Mouse (Mus musculus): ENCODE results near the gene Entpd2. TPM values are rescaled to one million over a fixed set of nuclear protein-coding genes. Genes with fewer than 3 reads are reported as not detected.
A peak's percentile ranks its signal among the peaks of the same experiment; 100 is the strongest.

Gene Entpd2
- polyA plus RNA-seq, 1 experiment from 2014 or later, result 0.87 TPM

- H3K4me3 ChIP-seq, result no peak overlapping the region
- H3K4me2 ChIP-seq, result no peak overlapping the region
- 74% methylated on average over 11 of the region's 11 CpGs for WGBS
- peak overlapping the region; percentile 3; the same call in 1 of the 2 replicates for H3K9ac ChIP-seq
- no peak overlapping the region for H3K27ac ChIP-seq
- peaks cover 8% of the 10 kb centered on the region for H3K4me1 ChIP-seq
- ATAC-seq (ENCODE audit: insufficient number of reproducible peaks, insufficient read depth, low FRiP score, low TSS enrichment, low read depth), result no peak
- peaks cover 4% of the 10 kb centered on the region; the same call in 1 of the 2 replicates for H3K36me3 ChIP-seq
- H3K27me3 ChIP-seq, result peaks cover 24% of the 10 kb centered on the region
- no peaks in the 10 kb centered on the region for H3K9me3 ChIP-seq
Measured at GRCm38 (mm10) chr2:25432326-25433098, 36.8 kb downstream of the Entpd2 start.

DNA sequence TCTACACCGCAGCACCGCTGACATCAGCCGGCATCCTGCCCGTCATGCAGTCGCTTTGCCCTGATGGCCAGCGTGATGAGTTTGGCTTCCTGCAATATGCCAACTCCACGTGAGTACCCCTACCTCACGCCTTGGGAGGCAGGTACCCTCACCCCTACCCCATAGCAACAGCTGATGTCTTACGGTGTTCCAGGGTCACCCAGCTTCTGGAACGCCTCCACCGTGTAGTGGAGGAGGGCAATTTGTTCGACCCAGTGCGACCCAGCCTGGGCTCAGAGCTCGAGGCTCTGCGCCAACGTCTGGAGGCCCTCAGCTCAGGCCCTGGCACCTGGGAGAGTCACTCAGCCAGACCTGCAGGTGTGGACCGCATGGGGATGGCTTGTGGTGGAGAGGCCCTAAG, 37.4 kb downstream of the Entpd2 start:
- Histone ChIP-seq H3K36me3 (peaks cover 9% of the 10 kb centered on the region; the same call in 1 of the 2 replicates), H3K9me3 (no peaks in the 10 kb centered on the region), H3K9ac (peak overlapping the region; percentile 3; the same call in 1 of the 2 replicates), H3K4me1 (peaks cover 8% of the 10 kb centered on the region), H3K27me3 (peaks cover 24% of the 10 kb centered on the region), H3K27ac (no peak overlapping the region), H3K4me2 (no peak overlapping the region), H3K4me3 (no peak overlapping the region)
- ATAC-seq (ENCODE audit: insufficient number of reproducible peaks, insufficient read depth, low FRiP score, low TSS enrichment, low read depth), result no peak
- WGBS, result 89% methylated on average over 17 of the region's 17 CpGs

- H3K4me2 ChIP-seq, result no peak overlapping the region
- no peak overlapping the region for H3K4me3 ChIP-seq
- no peak for ATAC-seq (ENCODE audit: insufficient number of reproducible peaks, insufficient read depth, low FRiP score, low TSS enrichment, low read depth)
- peaks cover 3% of the 10 kb centered on the region; the same call in 1 of the 2 replicates for H3K4me1 ChIP-seq
- H3K9ac ChIP-seq, result no peak overlapping the region
- no peaks in the 10 kb centered on the region for H3K9me3 ChIP-seq
- H3K27me3 ChIP-seq, result peaks cover 18% of the 10 kb centered on the region
- no peak overlapping the region for H3K27ac ChIP-seq
- WGBS, result 87% methylated on average over 8 of the region's 8 CpGs
- peaks cover 15% of the 10 kb centered on the region for H3K36me3 ChIP-seq
Measured at GRCm38 (mm10) chr2:25434292-25434691, 38.6 kb downstream of the Entpd2 start.

DNA sequence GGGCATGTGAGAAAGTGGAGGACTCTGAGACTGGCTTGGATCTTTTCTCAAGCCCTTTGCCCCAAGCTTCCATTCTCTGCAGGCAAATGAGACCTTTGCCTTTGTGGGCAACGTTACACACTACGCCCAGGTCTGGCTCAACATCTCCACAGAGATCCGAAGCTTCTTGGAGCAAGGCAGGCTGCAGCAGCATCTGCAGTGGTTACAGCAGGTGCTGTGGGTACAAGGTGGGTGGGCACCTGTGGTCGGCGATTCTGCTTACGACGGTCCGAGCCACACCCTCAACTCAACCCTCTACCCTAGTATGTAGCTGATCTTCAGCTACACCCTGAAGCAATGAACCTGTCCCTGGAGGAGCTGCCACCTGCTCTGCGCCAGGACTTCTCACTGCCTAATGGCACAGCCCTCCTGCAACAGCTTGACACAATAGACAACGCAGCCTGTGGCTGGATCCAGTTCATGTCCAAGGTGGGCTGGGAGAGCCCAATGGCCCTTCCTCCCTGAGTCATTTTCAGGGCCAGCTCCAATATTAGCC, 40.7 kb downstream of the Entpd2 start:
- peaks cover 15% of the 10 kb centered on the region for H3K36me3 ChIP-seq
- 89% methylated on average over 10 of the region's 10 CpGs for WGBS
- H3K9ac ChIP-seq, result no peak overlapping the region
- H3K4me2 ChIP-seq, result no peak overlapping the region
- H3K27ac ChIP-seq, result no peak overlapping the region
- no peaks in the 10 kb centered on the region for H3K4me1 ChIP-seq
- H3K4me3 ChIP-seq, result no peak overlapping the region
- H3K27me3 ChIP-seq, result no peaks in the 10 kb centered on the region
- ATAC-seq (ENCODE audit: insufficient number of reproducible peaks, insufficient read depth, low FRiP score, low TSS enrichment, low read depth), result no peak
- H3K9me3 ChIP-seq, result no peaks in the 10 kb centered on the region

DNA sequence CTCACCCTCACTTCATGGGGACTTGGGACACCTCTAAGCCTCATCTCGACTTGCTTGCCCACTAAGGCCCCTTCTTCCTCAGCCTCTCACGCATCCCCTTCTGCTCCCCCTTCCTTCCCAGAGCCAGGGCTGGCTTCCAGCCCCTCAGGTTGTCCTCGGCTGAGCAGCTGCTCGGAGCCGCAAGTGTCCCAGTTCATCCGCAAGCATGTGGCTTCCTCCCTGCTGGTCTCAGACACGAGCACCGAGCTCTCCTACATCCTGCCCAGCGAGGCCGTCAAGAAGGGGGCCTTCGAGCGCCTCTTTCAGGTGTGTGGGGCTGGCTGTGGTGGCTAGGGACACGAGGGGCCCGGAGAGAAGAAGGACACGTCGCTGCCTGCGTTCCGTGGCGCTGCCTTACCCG, 45.4 kb downstream of the Entpd2 start:
- 80% methylated on average over 20 of the region's 20 CpGs for WGBS
- no peak for ATAC-seq (ENCODE audit: insufficient number of reproducible peaks, insufficient read depth, low FRiP score, low TSS enrichment, low read depth)
- H3K36me3 ChIP-seq, result peaks cover 12% of the 10 kb centered on the region

DNA sequence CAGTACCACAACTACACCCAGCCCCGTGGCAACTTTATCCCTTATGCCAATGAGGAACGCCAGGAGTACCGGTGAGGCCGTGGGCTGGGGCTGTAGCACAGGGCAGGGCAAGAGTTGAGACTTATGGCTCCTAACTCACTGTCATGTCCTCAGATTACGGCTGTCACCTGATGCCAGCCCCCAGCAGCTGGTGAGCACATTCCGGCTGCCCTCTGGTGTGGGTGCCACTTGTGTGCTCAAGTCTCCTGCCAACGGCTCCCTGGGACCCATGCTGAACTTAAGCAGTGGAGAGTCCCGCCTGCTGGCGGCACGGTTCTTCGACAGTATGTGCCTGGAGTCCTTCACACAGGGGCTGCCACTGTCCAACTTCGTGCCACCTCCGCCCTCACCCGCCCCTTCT, 47.0 kb downstream of the Entpd2 start:
- Histone ChIP-seq H3K27me3 (no peaks in the 10 kb centered on the region), H3K27ac (no peak overlapping the region), H3K4me3 (no peak overlapping the region), H3K4me2 (no peak overlapping the region), H3K4me1 (no peaks in the 10 kb centered on the region), H3K9me3 (no peaks in the 10 kb centered on the region), H3K36me3 (peaks cover 10% of the 10 kb centered on the region), H3K9ac (no peak overlapping the region)
- 85% methylated on average over 14 of the region's 14 CpGs for WGBS
- no peak for ATAC-seq (ENCODE audit: insufficient number of reproducible peaks, insufficient read depth, low FRiP score, low TSS enrichment, low read depth)

More for the DNA sequence above, 45.4 kb downstream of the Entpd2 start:
- H3K27ac ChIP-seq, result no peak overlapping the region
- no peaks in the 10 kb centered on the region for H3K9me3 ChIP-seq
- H3K9ac ChIP-seq, result no peak overlapping the region
- H3K4me3 ChIP-seq, result no peak overlapping the region
- no peaks in the 10 kb centered on the region for H3K4me1 ChIP-seq
- no peak overlapping the region for H3K4me2 ChIP-seq
- no peaks in the 10 kb centered on the region for H3K27me3 ChIP-seq

Small RNA genes within 50 kb of the gene (microRNA-seq; reads per million reads assigned to microRNA genes)
- not detected for gene Mir3087

Other genes with a start within 250 kb of the Entpd2 start
- 15.0 and 16.7 TPM in 2 replicates for gene Nrarp, start 215.1 kb upstream of the Entpd2 start, polyA plus RNA-seq (2015; fragmentation: Nextera tagmentation; extraction: Ambion mirVana)
- gene Tor4a, start 199.0 kb upstream of the Entpd2 start, polyA plus RNA-seq (2015; fragmentation: Nextera tagmentation; extraction: Ambion mirVana), result 5.1 and 6.1 TPM in 2 replicates
- 110 and 114 TPM in 2 replicates for gene Nelfb, start 184.4 kb upstream of the Entpd2 start, polyA plus RNA-seq (2015; fragmentation: Nextera tagmentation; extraction: Ambion mirVana)
- gene Stpg3, start 181.2 kb upstream of the Entpd2 start, polyA plus RNA-seq (2015; fragmentation: Nextera tagmentation; extraction: Ambion mirVana), result 0.15 TPM in 1 of 2 replicates, not detected in the other
- gene Fam166a, start 177.1 kb upstream of the Entpd2 start, polyA plus RNA-seq (2015; fragmentation: Nextera tagmentation; extraction: Ambion mirVana), result not detected in 2 replicates
- gene Tubb4b, start 171.2 kb upstream of the Entpd2 start, polyA plus RNA-seq (2015; fragmentation: Nextera tagmentation; extraction: Ambion mirVana), result 409 and 438 TPM in 2 replicates
- not detected in 2 replicates for gene Slc34a3, start 161.5 kb upstream of the Entpd2 start, polyA plus RNA-seq (2015; fragmentation: Nextera tagmentation; extraction: Ambion mirVana)
- gene Rnf224, start 159.1 kb upstream of the Entpd2 start, polyA plus RNA-seq (2015; fragmentation: Nextera tagmentation; extraction: Ambion mirVana), result not detected in 2 replicates
- 10.8 and 11.3 TPM in 2 replicates for gene Rnf208, start 153.6 kb upstream of the Entpd2 start, polyA plus RNA-seq (2015; fragmentation: Nextera tagmentation; extraction: Ambion mirVana)
- gene Cysrt1, start 153.4 kb upstream of the Entpd2 start, polyA plus RNA-seq (2015; fragmentation: Nextera tagmentation; extraction: Ambion mirVana), result 0.81 TPM in 1 of 2 replicates, not detected in the other
- gene AL732309.1, start 149.0 kb upstream of the Entpd2 start, polyA plus RNA-seq (2015; fragmentation: Nextera tagmentation; extraction: Ambion mirVana), result 6.9 and 7.9 TPM in 2 replicates
- 24.5 and 25.3 TPM in 2 replicates for gene Tmem203, start 140.4 kb upstream of the Entpd2 start, polyA plus RNA-seq (2015; fragmentation: Nextera tagmentation; extraction: Ambion mirVana)
- gene Tprn, start 133.3 kb upstream of the Entpd2 start, polyA plus RNA-seq (2015; fragmentation: Nextera tagmentation; extraction: Ambion mirVana), result 7.5 and 8.2 TPM in 2 replicates
- 231 and 246 TPM in 2 replicates for gene Ssna1, start 123.4 kb upstream of the Entpd2 start, polyA plus RNA-seq (2015; fragmentation: Nextera tagmentation; extraction: Ambion mirVana)
- 137 and 143 TPM in 2 replicates for gene Anapc2, start 123.4 kb upstream of the Entpd2 start, polyA plus RNA-seq (2015; fragmentation: Nextera tagmentation; extraction: Ambion mirVana)
- not detected in 2 replicates for gene Tmem210, start 107.7 kb upstream of the Entpd2 start, polyA plus RNA-seq (2015; fragmentation: Nextera tagmentation; extraction: Ambion mirVana)
- 0.22 TPM in 2 replicates for gene Lrrc26, start 106.0 kb upstream of the Entpd2 start, polyA plus RNA-seq (2015; fragmentation: Nextera tagmentation; extraction: Ambion mirVana)
- 0.38 and 1.2 TPM in 2 replicates for gene Grin1, start 76.7 kb upstream of the Entpd2 start, polyA plus RNA-seq (2015; fragmentation: Nextera tagmentation; extraction: Ambion mirVana)
- 61.1 and 79.4 TPM in 2 replicates for gene Man1b1, start 63.5 kb upstream of the Entpd2 start, polyA plus RNA-seq (2015; fragmentation: Nextera tagmentation; extraction: Ambion mirVana)
- 23.0 and 25.5 TPM in 2 replicates for gene Dpp7, start 39.5 kb upstream of the Entpd2 start, polyA plus RNA-seq (2015; fragmentation: Nextera tagmentation; extraction: Ambion mirVana)
- gene Uap1l1, start 30.2 kb upstream of the Entpd2 start, polyA plus RNA-seq (2015; fragmentation: Nextera tagmentation; extraction: Ambion mirVana), result 9.9 and 14.9 TPM in 2 replicates
- 38.9 and 47.9 TPM in 2 replicates for gene Sapcd2, start 23.6 kb upstream of the Entpd2 start, polyA plus RNA-seq (2015; fragmentation: Nextera tagmentation; extraction: Ambion mirVana)
- 42.5 and 48.9 TPM in 2 replicates for gene Npdc1, start 3.5 kb downstream of the Entpd2 start, polyA plus RNA-seq (2015; fragmentation: Nextera tagmentation; extraction: Ambion mirVana)
- 0.12 and 0.17 TPM in 2 replicates for gene Fut7, start 27.4 kb downstream of the Entpd2 start, polyA plus RNA-seq (2015; fragmentation: Nextera tagmentation; extraction: Ambion mirVana)
- gene Abca2, start 32.8 kb downstream of the Entpd2 start, polyA plus RNA-seq (2015; fragmentation: Nextera tagmentation; extraction: Ambion mirVana), result 2.9 and 4.0 TPM in 2 replicates
- 5.0 and 7.2 TPM in 2 replicates for gene Clic3, start 61.0 kb downstream of the Entpd2 start, polyA plus RNA-seq (2015; fragmentation: Nextera tagmentation; extraction: Ambion mirVana)
- 29.4 and 35.9 TPM in 2 replicates for gene Paxx, start 65.2 kb downstream of the Entpd2 start, polyA plus RNA-seq (2015; fragmentation: Nextera tagmentation; extraction: Ambion mirVana)
- 1.3 and 2.8 TPM in 2 replicates for gene Ptgds, start 74.2 kb downstream of the Entpd2 start, polyA plus RNA-seq (2015; fragmentation: Nextera tagmentation; extraction: Ambion mirVana)
- gene Lcn12, start 98.0 kb downstream of the Entpd2 start, polyA plus RNA-seq (2015; fragmentation: Nextera tagmentation; extraction: Ambion mirVana), result not detected in 2 replicates
- 75.1 and 81.1 TPM in 2 replicates for gene Fbxw5, start 104.9 kb downstream of the Entpd2 start, polyA plus RNA-seq (2015; fragmentation: Nextera tagmentation; extraction: Ambion mirVana)
- gene C8g, start 105.8 kb downstream of the Entpd2 start, polyA plus RNA-seq (2015; fragmentation: Nextera tagmentation; extraction: Ambion mirVana), result 5.8 and 6.2 TPM in 2 replicates
- gene Traf2, start 151.1 kb downstream of the Entpd2 start, polyA plus RNA-seq (2015; fragmentation: Nextera tagmentation; extraction: Ambion mirVana), result 31.4 and 35.4 TPM in 2 replicates
- 335 and 341 TPM in 2 replicates for gene Edf1, start 162.0 kb downstream of the Entpd2 start, polyA plus RNA-seq (2015; fragmentation: Nextera tagmentation; extraction: Ambion mirVana)
- gene Mamdc4, start 179.0 kb downstream of the Entpd2 start, polyA plus RNA-seq (2015; fragmentation: Nextera tagmentation; extraction: Ambion mirVana), result 4.3 and 7.2 TPM in 2 replicates
- gene Phpt1, start 179.3 kb downstream of the Entpd2 start, polyA plus RNA-seq (2015; fragmentation: Nextera tagmentation; extraction: Ambion mirVana), result 169 and 174 TPM in 2 replicates
- gene Ajm1, start 185.9 kb downstream of the Entpd2 start, polyA plus RNA-seq (2015; fragmentation: Nextera tagmentation; extraction: Ambion mirVana), result 0.39 and 0.62 TPM in 2 replicates
- gene Rabl6, start 212.6 kb downstream of the Entpd2 start, polyA plus RNA-seq (2015; fragmentation: Nextera tagmentation; extraction: Ambion mirVana), result 80.3 and 81.9 TPM in 2 replicates
- 0.31 and 0.34 TPM in 2 replicates for gene Ccdc183, start 221.8 kb downstream of the Entpd2 start, polyA plus RNA-seq (2015; fragmentation: Nextera tagmentation; extraction: Ambion mirVana)
- 23.5 and 24.8 TPM in 2 replicates for gene Tmem141, start 226.1 kb downstream of the Entpd2 start, polyA plus RNA-seq (2015; fragmentation: Nextera tagmentation; extraction: Ambion mirVana)
- 0.59 and 2.1 TPM in 2 replicates for gene Fcna, start 232.2 kb downstream of the Entpd2 start, polyA plus RNA-seq (2015; fragmentation: Nextera tagmentation; extraction: Ambion mirVana)

Data from embryonic facial prominence, embryonic 13.5 days (tissue).